Mouse (Mus musculus) CH12.LX (cell line): Measurements from ENCODE around the gene Iqschfp.

Experiments used
- CTCF ChIP-seq, 2 experiments: IDR thresholded peaks in 1 of 2; conservative IDR thresholded peaks in 1 of 2; 2 replicates each; pipeline ENCODE4 v1.5.1; 2011 to 2012; ENCODE audit warnings: low read depth in 2 of 2, low read length in 2 of 2, improper control_type of control experiment in 1 of 2, inconsistent platforms in 1 of 2, mild to moderate bottlenecking in 1 of 2, moderate library complexity in 1 of 2
- POLR2A ChIP-seq: IDR thresholded peaks from 2 replicates; pipeline ENCODE4 v1.6.1; 2011; ENCODE audit warnings: low read depth, mild to moderate bottlenecking, improper control_type of control experiment, low read length

DNA sequence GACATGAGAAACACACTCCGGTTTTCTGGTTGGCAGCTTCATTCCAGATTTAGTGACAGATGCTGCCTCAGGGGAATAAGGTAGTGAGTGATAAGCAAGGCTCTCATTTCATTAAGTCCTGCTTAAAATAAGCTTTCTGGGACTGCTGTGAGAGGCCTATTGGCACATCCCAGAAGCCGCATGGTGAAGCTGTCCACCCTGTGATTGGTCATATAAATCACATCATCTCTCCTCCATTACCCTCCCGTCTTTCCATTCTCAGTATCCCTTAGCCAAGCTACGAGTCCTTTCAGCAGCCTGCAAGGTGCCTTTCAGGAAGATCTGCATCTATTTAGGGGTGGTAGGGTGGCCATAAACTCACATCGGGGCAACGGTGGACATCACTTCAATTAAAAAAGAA is 458.6 kb downstream of the Iqschfp start:
- TF ChIP-seq POLR2A (no peak), CTCF (conservative IDR thresholded peaks at IDR 0.05 in 1 of 2, IDR thresholded peaks at IDR 0.05 in 1 of 2; ENCODE audit: low read depth in 2 of 2, low read length in 2 of 2) (no peak)
